Mouse (Mus musculus): ENCODE measurements around the gene Klhl18.
"Not testable (repeated sequence)": the region's sequence is repeated elsewhere in the genome, so short reads cannot be mapped to it uniquely, and the experiment has no call there.

The Klhl18 gene

DNA sequence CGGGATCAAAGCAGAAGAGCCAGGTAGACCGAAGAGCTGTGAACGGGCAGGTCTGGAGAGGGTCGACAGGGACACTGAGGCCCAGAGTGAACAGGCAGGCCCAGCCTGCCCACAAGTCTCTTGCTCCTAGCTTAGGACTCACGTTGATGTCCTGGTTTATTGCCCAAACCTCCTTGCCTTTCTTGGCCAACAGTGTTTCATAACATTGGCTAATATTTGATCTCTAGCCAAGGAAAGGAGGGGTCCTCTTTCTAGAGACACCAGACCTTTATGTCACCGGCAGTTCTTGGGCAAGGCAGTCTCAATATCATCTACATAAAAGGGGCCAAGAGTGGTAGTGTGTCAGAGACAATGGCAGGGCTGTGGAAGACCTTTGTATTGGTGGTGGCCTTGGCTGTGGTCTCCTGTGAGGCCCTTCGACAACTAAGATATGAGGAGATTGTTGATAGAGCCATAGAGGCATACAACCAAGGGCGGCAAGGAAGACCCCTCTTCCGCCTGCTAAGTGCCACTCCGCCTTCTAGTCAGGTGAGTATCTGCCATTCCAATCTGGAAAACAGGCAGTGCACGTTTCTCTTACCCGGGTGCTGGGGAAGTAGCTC is 56.9 kb downstream of the Klhl18 start, which contains the start of gene Ngp:
TSS of gene Ngp (plus strand) at position 237 of the 602 bp plus-strand sequence.
- no peak for DNase-seq

DNA sequence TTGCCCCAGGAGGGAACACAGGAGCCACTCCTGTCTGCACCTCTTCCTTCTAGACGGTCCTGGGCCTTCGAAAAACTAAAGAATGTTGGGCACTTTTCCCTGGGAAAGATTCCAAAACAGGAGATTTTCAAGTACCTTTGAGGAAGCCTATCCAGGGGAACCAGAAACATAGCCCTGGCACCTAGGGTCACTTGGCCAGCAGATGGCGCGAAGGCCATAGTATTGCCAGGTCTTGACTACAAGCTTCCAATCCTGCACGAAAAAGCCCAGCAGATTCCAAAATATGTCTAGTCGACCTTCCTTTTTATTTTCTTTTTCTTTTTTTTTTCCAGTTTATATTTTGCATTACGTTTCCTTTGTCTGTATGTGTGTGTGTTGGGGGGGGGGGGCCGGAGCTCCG is 62.7 kb downstream of the Klhl18 start:
- DNase-seq = no peak

DNA sequence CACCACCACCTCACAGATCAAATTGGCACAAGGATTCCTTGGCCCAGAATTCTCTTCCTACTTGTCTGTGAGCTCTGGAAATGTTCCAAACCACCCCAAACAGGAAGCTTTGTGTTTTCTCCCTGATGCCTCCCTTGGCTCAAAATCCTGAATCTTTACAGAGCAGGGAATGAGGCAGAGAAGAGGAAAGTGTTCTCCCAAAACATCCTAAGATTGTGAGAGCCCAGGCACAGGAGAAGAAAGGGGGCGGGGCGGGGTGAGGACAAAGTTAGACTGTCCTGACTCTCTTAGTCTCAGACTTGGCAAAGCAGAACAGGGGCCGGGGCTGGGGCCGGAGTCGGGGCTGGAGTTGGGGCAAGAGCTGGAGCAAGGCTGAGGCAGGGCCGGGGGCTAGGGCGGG is 63.6 kb downstream of the Klhl18 start:
- DNase-seq = no peak

DNA sequence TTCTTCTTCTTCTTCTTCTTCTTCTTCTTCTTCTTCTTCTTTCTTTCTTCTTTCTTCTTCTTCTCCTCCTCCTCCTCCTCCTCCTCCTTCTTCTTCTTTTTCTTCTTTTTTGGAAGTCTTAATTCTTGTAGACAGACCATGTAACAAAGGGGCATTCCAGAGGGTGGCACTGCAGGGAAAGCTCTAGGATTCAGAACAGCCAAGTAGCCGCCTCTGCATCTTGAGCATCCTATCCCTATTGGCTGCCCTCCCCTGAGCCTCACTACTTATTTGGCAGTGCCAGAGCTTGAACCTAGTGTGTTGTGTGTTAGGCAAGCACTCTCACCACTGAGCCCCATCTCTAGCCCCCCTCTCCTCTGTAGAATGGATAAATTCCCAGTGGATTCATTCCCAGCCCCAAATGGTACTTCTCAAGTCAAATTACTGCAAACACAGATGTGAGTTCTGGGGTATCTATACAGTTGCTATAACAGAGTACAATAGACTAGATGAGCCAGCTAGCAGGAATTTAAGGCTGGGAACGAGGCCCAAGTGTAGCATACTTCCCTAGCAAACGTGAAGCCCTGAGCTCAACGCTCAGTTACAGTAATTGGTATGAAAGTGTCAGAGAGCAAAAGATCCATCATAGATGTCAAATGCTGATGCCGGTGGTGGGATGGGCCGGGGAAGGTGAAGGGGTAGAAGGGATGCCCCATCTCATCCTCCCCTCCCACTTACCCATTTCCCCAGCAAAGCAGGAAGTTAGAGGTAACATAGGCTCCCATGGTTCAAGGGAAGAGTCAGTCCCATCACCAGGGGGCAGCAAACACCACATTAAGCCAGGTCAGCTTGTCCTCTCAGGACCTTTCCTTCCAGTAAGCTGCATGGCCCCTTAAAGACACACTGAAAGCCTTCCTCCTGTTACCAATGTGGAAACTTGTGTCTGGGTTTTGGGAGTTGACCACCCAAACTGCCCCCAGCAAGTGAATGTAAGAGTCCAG is 65.3 kb downstream of the Klhl18 start:
- DNase-seq = peak; percentile 49

DNA sequence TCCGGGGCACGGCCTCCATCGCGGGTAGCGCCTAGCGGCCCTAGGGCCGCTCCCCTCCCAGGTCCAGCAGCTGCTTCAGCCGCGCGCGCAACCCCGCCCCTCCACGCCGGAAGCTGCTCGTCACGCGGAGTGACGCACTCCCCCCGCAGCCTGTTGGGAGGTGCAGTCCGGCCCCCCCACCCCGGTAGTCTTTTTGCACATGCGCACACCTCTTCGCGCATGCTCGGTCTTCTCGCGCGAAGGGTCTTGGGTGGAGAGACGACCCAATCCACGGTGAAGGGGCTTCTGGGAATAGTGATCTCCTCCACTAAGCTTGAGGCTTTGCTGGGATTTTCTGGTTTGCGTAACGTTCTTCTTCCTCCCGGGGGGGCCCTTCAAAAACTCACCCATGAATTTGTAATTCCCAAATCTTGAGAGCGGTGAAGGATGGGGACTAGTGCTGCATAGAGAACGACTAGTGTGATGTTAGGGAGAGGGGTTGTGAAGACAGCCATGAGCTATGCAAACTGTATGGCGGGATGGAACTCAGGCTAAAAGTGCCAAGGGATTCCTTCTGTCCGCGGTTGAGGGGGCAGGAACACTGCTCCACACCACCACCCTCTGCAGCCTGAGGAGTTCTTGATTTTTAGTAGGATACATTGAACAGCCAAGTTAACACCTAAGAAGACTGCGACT is 68.3 kb downstream of the Klhl18 start, which contains the start of gene Ptpn23:
TSS of gene Ptpn23 (minus strand) at position 115 of the 675 bp plus-strand sequence.
- peak; percentile 95 for DNase-seq

DNA sequence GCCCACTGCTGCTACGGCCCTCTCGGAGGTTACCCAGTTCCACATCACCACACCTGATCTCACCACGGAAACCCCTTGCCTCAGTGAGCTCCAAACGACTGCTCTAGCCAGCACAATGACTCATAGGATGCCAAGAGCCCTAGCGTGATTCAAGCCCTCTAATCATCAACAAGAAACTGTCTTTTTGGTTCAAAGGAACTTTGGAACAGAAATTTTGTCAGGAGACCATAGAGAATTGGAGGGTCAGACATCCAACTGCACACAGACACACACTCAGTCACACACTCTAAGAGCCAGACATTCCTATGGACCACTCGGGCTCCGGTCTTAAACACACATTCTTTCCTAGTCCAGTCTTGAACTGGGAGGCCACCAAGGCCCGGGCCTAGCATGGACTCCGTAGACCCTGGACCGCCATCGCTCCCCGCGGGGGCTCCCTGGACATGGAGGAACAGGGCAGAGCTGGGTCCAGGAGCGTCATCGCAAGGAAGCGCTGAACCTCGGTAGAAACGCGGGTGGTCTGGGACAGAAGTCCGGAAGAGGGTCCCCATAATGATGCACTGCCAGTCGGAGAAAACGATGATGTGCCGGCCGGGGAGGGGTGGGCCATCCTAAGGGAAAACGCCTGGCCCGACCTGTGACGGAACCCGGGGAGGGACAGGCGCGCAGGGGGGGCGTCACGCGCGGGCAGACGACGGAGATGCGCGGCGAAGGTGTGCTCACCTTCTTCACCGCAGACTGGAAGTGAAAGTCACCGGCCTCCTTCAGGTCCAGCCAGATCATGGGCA is 69.0 kb downstream of the Klhl18 start:
- DNase-seq = no peak

DNA sequence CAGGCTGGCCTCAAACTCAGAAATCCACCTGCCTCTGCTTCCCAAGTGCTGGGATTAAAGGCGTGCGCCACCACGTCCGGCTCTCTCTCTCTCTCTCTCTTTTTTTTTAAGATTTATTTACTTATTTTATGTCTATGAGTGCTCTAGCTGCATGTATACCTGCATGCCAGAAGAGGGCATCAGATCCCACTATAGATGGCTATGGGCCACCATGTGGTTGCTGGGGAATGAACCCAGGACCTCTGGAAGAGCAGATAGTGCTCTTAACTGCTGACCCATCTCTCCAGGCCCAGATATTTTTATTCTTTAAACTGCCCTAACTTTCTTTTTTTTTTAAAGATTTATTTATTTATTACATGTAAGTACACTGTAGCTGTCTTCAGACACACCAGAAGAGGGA is 73.3 kb downstream of the Klhl18 start:
- not testable (repeated sequence) for DNase-seq

DNA sequence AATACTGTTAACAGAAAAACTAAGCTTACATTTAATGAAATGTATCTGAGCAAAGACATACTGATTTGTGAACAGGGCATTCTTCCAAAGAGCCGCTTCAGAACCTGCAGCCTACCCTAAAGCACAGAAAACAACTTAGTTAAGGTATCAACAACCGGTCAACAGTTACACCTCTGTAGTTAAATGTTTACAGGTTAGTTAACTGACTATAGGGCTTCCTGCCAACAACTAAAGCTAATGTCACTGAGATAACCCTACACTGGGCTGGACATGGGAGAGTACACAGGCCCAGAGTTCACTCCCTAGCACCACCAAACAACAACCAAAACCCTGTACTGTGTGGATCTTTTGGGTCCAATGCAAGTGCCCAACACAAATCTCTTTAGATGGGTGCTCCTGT is 73.8 kb downstream of the Klhl18 start:
- no peak for DNase-seq

DNA sequence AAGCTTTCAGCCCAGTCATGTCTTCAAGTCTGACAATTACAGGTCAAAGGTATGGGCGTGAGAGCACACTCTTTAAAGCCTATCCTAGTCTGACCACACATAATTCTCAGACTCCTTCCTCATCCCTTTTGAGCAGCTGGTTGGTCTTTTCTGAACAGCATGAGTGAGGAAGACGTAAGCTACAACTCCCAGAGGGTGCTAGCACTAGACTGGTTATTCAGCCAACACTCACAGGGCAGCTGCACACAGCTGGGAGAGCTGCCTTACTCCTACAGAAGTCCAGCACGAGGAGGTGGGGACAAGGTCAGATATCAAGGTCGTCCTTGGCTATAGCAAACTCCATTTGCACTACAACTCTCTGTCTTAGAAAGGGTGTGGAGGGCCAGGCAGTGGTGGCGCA is 75.8 kb downstream of the Klhl18 start:
- no peak for DNase-seq

DNA sequence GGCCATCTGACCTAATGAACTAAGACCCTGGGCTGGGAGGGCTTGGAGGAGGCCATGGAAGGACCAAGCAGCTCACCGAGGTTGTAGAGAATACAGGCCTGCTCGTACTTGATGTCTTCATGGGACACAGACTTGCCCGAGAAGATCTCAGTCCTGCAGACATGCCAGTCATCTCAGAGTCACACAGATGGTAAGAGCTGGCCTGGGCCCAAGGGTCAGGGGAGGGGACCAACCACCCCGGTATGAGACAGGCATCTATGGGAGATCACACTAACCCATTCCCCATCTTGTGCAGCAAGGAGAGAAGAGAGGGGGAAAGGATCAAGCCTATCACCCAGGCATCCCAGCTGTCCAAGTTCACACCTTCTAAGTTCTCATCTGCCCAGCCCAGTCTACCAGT is 83.2 kb downstream of the Klhl18 start:
- DNase-seq = no peak

DNA sequence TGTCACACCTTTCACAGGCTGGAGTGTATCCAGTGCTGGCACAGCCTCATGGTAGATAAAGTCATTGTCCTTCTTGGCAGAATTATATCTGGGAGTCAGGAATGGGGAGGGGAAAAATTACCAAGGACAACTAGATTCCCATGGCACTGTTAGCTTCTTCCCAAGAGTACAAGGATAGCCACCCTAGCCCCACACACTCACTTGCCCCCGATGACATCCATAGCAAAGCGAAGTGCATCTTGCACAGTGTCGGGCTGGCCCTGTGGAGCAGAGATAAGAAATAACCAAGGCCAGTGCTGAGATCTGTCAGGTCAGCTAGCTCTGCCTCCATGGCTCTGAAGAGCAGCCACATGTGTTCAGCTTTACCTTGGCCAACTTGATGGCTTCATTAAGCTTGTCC is 85.7 kb downstream of the Klhl18 start:
- DNase-seq = no peak

DNA sequence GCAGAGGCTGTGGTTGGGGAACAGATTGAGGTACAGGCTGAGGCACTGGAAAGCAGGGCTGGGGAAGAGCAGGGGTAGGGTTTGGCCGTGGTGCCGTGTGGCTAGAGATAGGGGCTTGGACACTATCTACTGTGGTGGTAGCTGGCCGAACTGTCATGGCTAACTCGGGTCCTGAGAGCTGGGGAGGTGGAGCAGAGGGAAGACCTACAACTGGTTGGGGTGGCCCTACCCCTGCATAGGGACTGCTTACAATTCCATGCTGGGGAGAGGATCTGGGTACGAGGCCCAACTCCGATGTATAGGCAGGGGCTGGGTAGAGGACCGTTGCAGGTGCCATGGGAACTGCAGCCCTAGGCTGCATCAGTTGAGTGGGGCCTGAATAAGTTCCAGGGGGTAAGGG is 88.5 kb downstream of the Klhl18 start:
- no peak for DNase-seq

DNA sequence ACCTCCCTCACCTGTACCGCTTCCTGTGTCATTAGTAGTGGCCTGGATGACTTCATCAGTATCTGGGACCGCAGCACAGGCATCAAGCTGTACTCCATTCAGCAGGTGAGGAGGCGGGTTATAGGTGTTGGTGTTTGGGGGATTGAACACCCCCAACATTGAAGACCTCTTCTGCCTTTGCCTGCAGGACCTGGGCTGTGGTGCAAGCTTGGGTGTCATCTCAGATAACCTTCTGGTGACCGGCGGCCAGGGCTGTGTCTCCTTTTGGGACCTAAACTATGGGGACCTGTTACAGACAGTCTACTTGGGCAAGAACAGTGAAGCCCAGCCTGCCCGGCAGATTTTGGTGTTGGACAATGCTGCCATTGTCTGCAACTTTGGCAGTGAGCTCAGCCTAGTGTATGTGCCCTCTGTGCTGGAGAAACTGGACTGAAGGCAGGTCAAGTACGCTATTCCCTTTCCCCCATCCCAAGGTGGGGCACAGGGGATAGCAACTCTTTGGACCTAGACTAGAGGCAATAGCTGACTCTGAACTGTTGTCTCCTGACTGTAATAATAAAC is 92.0 kb downstream of the Klhl18 start:
- no peak for DNase-seq

DNA sequence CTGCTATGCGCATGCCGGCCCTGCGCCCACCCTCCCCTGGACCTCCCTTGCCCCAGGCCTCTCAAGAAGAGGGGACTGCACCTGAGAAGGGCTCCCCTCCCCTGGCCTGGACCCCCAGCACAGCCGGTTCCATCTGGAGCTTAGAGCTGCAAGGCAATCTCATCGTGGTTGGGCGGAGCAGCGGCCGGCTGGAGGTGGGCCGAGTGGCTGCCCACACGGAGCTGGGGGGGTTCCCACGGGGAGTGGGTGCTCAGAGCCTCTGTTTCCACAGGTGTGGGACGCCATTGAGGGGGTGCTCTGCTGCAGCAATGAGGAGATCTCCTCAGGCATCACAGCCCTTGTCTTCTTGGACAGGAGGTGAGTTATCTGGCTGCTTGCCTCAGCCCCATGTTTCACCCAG is 95.2 kb downstream of the Klhl18 start:
- DNase-seq = no peak

DNA sequence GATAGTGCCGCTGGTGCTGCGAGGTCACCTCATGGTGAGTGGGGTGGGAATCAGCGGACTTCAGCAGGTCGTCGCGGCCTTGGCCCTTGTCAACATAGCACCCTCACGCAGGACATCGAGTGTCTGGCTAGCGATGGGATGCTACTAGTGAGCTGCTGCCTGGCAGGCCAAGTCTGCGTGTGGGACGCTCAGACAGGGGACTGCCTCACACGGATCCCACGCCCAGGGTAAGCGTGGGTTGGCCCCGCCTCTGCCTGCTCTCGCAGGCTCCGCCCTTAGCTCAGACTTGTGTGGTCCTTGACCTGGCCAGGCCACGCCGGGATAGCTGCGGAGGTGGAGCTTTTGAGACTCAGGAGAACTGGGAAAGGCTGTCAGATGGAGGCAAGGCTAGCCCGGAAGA is 95.8 kb downstream of the Klhl18 start:
- DNase-seq = no peak

DNA sequence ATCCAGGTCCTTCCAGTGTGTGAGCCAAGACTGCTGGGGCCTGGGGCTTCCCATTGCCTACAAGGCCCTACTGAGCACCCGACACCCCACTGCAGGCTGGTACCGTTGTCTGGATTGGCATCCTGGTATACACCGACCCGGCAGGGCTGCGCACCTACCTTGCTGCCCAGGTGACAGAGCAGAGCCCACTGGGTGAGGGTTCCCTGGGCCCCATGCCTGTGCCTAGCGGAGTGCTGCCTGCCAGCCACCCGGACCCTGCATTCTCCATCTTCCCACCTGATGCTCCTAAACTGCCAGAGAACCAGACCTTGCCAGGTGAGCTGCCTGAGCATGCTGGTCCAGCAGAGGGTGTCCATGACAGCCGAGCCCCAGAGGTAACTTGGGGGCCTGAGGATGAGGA is 97.1 kb downstream of the Klhl18 start:
- no peak for DNase-seq

DNA sequence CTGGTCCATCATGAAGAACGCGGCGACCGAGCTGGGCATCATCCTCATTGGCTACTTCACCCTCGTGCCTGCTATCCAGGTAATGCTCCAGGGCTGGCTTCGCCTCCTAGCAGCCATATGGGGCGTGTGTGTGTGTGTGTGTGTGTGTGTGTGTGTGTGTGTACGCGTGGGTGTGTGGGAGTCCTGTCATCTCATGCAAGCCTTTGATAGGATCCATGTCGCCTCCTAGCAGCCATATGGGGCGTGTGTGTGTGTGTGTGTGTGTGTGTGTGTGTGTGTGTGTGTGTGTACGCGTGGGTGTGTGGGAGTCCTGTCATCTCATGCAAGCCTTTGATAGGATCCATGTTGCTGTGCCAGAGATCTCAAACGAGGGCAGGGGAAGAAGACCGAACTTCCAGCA is 98.8 kb downstream of the Klhl18 start:
- DNase-seq = not testable (repeated sequence)

All from cerebellum, adult 11-12 months (tissue).